Mouse (Mus musculus) olfactory bulb, adult 2 months (tissue): ENCODE results near the gene Rflnb. TPM values are rescaled to one million over a fixed set of nuclear protein-coding genes. Genes with fewer than 3 reads are reported as not detected.

Source experiments
- H3K27ac ChIP-seq: fragments of 200-500 bp; 2 replicates; pipeline ENCODE4 v1.5.1; 2012; ENCODE audit warnings: low read depth, low read length; ENCODE audit not compliant: insufficient read depth
- H3K4me1 ChIP-seq: fragments of 200-500 bp; 2 replicates; pipeline ENCODE4 v1.6.1; 2012; ENCODE audit warnings: low read length; ENCODE audit not compliant: control insufficient read depth, insufficient read depth
- H3K4me3 ChIP-seq: fragments of 200-500 bp; 2 replicates; pipeline ENCODE4 v1.5.1; 2012; ENCODE audit warnings: mild to moderate bottlenecking, low read depth, low read length, moderate library complexity; ENCODE audit not compliant: insufficient read depth
- CTCF ChIP-seq: fragments of 200-500 bp; IDR thresholded peaks from 2 replicates; pipeline ENCODE4 v1.5.1; 2012; ENCODE audit warnings: low read depth, mild to moderate bottlenecking, low read length, moderate library complexity; ENCODE audit not compliant: insufficient read depth
- POLR2A ChIP-seq: fragments of 200-500 bp; IDR thresholded peaks from 2 replicates; pipeline ENCODE4 v1.6.1; 2012; ENCODE audit warnings: mild to moderate bottlenecking, low read depth, low read length, moderate library complexity; ENCODE audit not compliant: insufficient read depth
- WGBS: fragments of 180-500 bp; shearing (Covaris S2); methylation state at CpG from one replicate; pipeline ENCODE4 v1.1.7; 2018; 5-methylcytosine and 5-hydroxymethylcytosine counted together
- polyA plus RNA-seq: library from polyadenylated mRNA; stranded (reverse); fragments of >200 nt; gene quantifications from 2 replicates; pipeline ENCODE4 v1.2.4, GENCODE M21; 2012; ENCODE audit warnings: low replicate concordance; ENCODE audit not compliant: missing spikeins, insufficient read depth, insufficient read length

Rflnb gene
- polyA plus RNA-seq, 1 experiment: not detected

- H3K4me1 ChIP-seq: no peaks in the 10 kb centered on the region
- 57% methylated on average over 2 of the region's 2 CpGs for WGBS
- TF ChIP-seq CTCF: no peak
- TF ChIP-seq POLR2A: no peak
- no peak overlapping the region for H3K4me3 ChIP-seq
- no peak overlapping the region for H3K27ac ChIP-seq
Measured at GRCm38 (mm10) chr11:75980413-75980812, 47.2 kb downstream of the Rflnb start.

GRCm38 (mm10) chr11:75978051-75978450, 49.5 kb downstream of the Rflnb start:
- TF ChIP-seq CTCF: no peak
- no peak for TF ChIP-seq POLR2A
- Histone ChIP-seq H3K27ac (no peak overlapping the region), H3K4me3 (no peak overlapping the region), H3K4me1 (peaks cover 2% of the 10 kb centered on the region)
- 88% methylated on average over 6 of the region's 6 CpGs for WGBS

- TF ChIP-seq POLR2A: no peak
- TF ChIP-seq CTCF: no peak
- no peak overlapping the region for H3K27ac ChIP-seq
- peaks cover 3% of the 10 kb centered on the region for H3K4me1 ChIP-seq
- H3K4me3 ChIP-seq: no peak overlapping the region
- 87% methylated on average over 8 of the region's 8 CpGs for WGBS
Measured at GRCm38 (mm10) chr11:75976748-75977147, 50.8 kb downstream of the Rflnb start.

- Histone ChIP-seq H3K4me3 (no peak overlapping the region), H3K4me1 (peaks cover 3% of the 10 kb centered on the region), H3K27ac (no peak overlapping the region)
- TF ChIP-seq CTCF (no peak), POLR2A (no peak)
- 90% methylated on average over 1 of the region's 1 CpGs for WGBS
Measured at GRCm38 (mm10) chr11:75973988-75974387, 53.6 kb downstream of the Rflnb start.

- H3K27ac ChIP-seq: no peak overlapping the region
- no peak overlapping the region for H3K4me3 ChIP-seq
- peaks cover 3% of the 10 kb centered on the region for H3K4me1 ChIP-seq
- WGBS: 43% methylated on average over 7 of the region's 7 CpGs
- TF ChIP-seq CTCF (no peak), POLR2A (no peak)
Measured at GRCm38 (mm10) chr11:75972916-75973567, 54.5 kb downstream of the Rflnb start.

- TF ChIP-seq POLR2A: no peak
- no peak for TF ChIP-seq CTCF
- Histone ChIP-seq H3K27ac (no peak overlapping the region), H3K4me1 (peaks cover 3% of the 10 kb centered on the region), H3K4me3 (no peak overlapping the region)
- WGBS: 84% methylated on average over 3 of the region's 3 CpGs
Measured at GRCm38 (mm10) chr11:75972188-75972587, 55.4 kb downstream of the Rflnb start.

- Histone ChIP-seq H3K4me3 (no peak overlapping the region), H3K27ac (no peak overlapping the region), H3K4me1 (peaks cover 18% of the 10 kb centered on the region)
- TF ChIP-seq CTCF: no peak
- TF ChIP-seq POLR2A: no peak
- 31% methylated on average over 3 of the region's 3 CpGs for WGBS
Measured at GRCm38 (mm10) chr11:75970629-75971028, 57.0 kb downstream of the Rflnb start.

Other genes with a start within 250 kb of the Rflnb start
- gene Doc2b, start 231.7 kb downstream of the Rflnb start, polyA plus RNA-seq: not detected in 2 replicates
- not detected in 2 replicates for gene Rph3al, start 89.4 kb downstream of the Rflnb start, polyA plus RNA-seq
- not detected in 2 replicates for gene 1700016K19Rik, start 27.9 kb downstream of the Rflnb start, polyA plus RNA-seq
- gene Vps53, start 151.9 kb upstream of the Rflnb start, polyA plus RNA-seq: not detected in 2 replicates
- gene Fam57a, start 151.9 kb upstream of the Rflnb start, polyA plus RNA-seq: not detected in 2 replicates
- gene Dbil5, start 189.8 kb upstream of the Rflnb start, polyA plus RNA-seq: not detected in 2 replicates
- not detected in 2 replicates for gene Gemin4, start 189.9 kb upstream of the Rflnb start, polyA plus RNA-seq
- gene Mrm3, start 215.9 kb upstream of the Rflnb start, polyA plus RNA-seq: not detected in 2 replicates
- gene Glod4, start 215.9 kb upstream of the Rflnb start, polyA plus RNA-seq: not detected in 2 replicates